Mouse (Mus musculus) urinary bladder, postnatal 4 days (tissue): ENCODE data around the gene Lcat.

ENCODE experiments used
- DNase-seq, 2 experiments: peaks; one replicate each; pipeline ENCODE4 v3.0.0; 2021 to 2022; ENCODE audit warnings: low spot score in 2 of 2

The Lcat gene

DNA sequence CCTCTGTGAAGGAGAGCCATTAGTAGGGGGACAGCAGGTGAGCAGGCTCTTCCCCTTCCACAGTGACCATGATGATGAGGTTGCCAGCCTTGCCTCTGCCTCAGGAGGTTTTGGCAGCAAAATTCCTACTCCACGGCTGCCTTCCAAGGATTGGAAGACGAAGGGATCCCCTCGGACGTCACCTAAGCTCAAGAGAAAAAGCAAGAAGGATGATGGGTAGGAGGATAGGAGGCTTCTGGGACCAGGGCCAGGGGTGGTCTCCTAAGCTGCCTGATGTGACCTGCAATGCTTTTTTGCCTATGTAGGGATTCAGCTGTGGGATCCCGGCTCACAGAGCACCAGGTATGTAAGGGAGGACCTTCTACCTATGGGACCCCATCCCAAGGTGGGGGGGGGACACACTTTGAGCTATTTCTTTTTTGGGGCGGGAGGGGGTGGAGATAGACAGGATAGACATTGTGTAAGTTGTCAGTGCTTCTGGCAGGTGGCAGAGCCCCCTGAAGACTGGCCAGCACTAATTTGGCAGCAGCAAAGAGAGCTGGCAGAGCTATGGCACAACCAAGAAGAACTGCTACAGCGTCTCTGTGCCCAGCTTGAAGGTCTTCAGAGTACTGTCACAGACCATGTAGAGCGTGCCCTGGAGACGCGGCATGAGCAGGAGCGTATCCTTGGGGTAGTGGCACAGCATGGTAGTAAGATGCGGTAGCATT, 53.3 kb downstream of the Lcat start:
- no peak for DNase-seq
